Mouse (Mus musculus) thymus, adult 2 months (tissue): Measurements from ENCODE around the gene Elovl6. TPM values are rescaled to one million over a fixed set of nuclear protein-coding genes. Genes with fewer than 3 reads are reported as not detected.

Experiments
- DNase-seq: peaks from one replicate; pipeline ENCODE4 v3.0.0; 2021
- H3K27ac ChIP-seq: fragments of 200-500 bp; 2 replicates; pipeline ENCODE4 v1.5.1; 2012; ENCODE audit warnings: low read length, control low read depth; ENCODE audit not compliant: control insufficient read depth, insufficient read depth
- H3K27me3 ChIP-seq: fragments of 200-500 bp; 2 replicates; pipeline ENCODE4 v1.6.1; 2012; ENCODE audit warnings: mild to moderate bottlenecking, low read length, moderate library complexity, mixed read lengths; ENCODE audit not compliant: control insufficient read depth, insufficient read depth
- H3K36me3 ChIP-seq: fragments of 200-500 bp; 2 replicates; pipeline ENCODE4 v1.6.1; 2012; ENCODE audit warnings: mild to moderate bottlenecking, low read length, moderate library complexity; ENCODE audit not compliant: control insufficient read depth, insufficient read depth
- H3K4me1 ChIP-seq: fragments of 200-500 bp; replicated peaks from 2 replicates; pipeline ENCODE4 v1.6.1; 2012; ENCODE audit warnings: low read length; ENCODE audit not compliant: control insufficient read depth, insufficient read depth
- H3K4me3 ChIP-seq: fragments of 200-500 bp; 2 replicates; pipeline ENCODE4 v1.5.1; 2012; ENCODE audit warnings: mild to moderate bottlenecking, low read length, control low read depth, moderate library complexity; ENCODE audit not compliant: control insufficient read depth, insufficient read depth
- CTCF ChIP-seq: fragments of 200-500 bp; IDR thresholded peaks from 2 replicates; pipeline ENCODE4 v1.5.1; 2012; ENCODE audit warnings: mild to moderate bottlenecking, control low read depth, low read length, moderate library complexity, borderline replicate concordance; ENCODE audit not compliant: control insufficient read depth, poor library complexity, insufficient read depth; ENCODE audit errors: extremely low read depth
- POLR2A ChIP-seq: fragments of 200-500 bp; IDR thresholded peaks from 2 replicates; pipeline ENCODE4 v1.6.1; 2012; ENCODE audit warnings: mild to moderate bottlenecking, low read length, control low read depth, moderate library complexity; ENCODE audit not compliant: control insufficient read depth, poor library complexity, insufficient read depth; ENCODE audit errors: extremely low read depth
- WGBS: fragments of 180-500 bp; shearing (Covaris S2); methylation state at CpG from one replicate; pipeline ENCODE4 v1.1.7; 2018; 5-methylcytosine and 5-hydroxymethylcytosine counted together
- polyA plus RNA-seq: library from polyadenylated mRNA; depleted of rRNA; stranded (reverse); fragments of >200 nt; gene quantifications from 2 replicates; pipeline ENCODE4 v1.2.3, GENCODE M21; 2012

The Elovl6 gene
- polyA plus RNA-seq, 1 experiment = 24.8 TPM

DNA sequence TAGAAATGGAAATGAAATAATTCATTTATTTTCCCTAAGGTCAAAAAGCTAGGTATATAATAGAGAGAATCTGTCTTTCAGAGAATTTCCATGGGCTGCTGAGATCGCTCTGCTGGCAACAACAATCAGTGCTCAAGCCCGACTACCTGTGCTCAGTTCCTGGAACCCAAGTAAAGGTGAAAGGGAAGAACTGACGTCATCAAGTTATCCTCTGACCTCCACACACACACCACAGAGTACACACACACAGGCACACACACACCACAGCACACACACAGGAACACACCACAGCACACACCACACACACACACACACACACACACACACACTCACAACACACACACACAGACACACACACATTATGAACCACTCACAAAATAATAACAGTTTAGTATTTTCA is 5.1 kb upstream of the Elovl6 start:
- no peak overlapping the region for H3K4me3 ChIP-seq
- 89% methylated on average over 3 of the region's 3 CpGs for WGBS
- no peak for TF ChIP-seq CTCF
- TF ChIP-seq POLR2A = no peak
- no peak for DNase-seq
- no peaks in the 10 kb centered on the region for H3K27me3 ChIP-seq
- H3K4me1 ChIP-seq = peaks cover 4% of the 10 kb centered on the region
- H3K36me3 ChIP-seq = no peaks in the 10 kb centered on the region
- no peak overlapping the region for H3K27ac ChIP-seq

DNA sequence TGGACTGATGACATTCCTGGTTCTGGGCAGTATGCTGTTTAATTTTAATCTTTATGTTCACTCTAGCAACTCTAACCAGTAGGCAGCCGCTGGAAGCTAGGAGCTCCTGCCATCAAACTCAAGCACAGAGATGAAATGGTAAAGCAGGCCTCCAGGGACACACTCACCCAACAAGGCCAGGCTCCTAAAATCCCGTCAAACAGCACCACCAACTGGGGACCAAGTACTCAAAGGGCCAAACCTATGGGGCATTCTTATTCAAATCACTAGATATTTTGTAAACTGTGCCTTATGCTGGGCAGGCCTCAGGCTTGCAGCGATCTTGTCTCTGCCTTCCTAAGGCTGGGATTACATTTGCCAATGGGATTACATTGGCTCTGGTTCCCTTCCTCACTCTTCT is 2.8 kb upstream of the Elovl6 start:
- no peak overlapping the region for H3K27ac ChIP-seq
- no peak overlapping the region for H3K4me3 ChIP-seq
- H3K36me3 ChIP-seq = no peaks in the 10 kb centered on the region
- no peaks in the 10 kb centered on the region for H3K27me3 ChIP-seq
- TF ChIP-seq POLR2A (no peak), CTCF (no peak)
- H3K4me1 ChIP-seq = peaks cover 8% of the 10 kb centered on the region
- no peak for DNase-seq
- WGBS = 86% methylated on average over 3 of the region's 3 CpGs

DNA sequence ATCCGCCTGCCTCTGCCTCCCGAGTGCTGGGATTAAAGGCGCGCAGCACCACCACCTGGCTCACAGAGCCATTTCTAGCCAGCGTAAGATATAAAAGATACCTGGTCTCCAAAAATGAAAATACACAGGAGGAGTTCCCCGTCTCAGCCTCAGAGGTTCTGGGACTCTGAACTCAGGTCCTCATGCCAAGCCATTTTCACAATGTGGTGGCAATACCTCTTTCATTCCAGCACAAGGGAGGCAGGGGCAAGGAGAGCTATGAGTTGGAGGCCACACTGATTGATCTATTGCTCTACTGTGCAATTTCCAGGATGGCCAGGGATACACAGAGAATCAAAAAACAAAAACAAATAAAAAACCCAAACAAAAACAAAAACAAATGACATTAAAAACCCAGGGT is 1.7 kb upstream of the Elovl6 start:
- WGBS = 93% methylated on average over 6 of the region's 6 CpGs
- TF ChIP-seq CTCF = no peak
- no peak for TF ChIP-seq POLR2A
- H3K4me1 ChIP-seq = peaks cover 10% of the 10 kb centered on the region
- no peak overlapping the region for H3K27ac ChIP-seq
- no peaks in the 10 kb centered on the region for H3K36me3 ChIP-seq
- no peaks in the 10 kb centered on the region for H3K27me3 ChIP-seq
- no peak for DNase-seq
- no peak overlapping the region for H3K4me3 ChIP-seq

DNA sequence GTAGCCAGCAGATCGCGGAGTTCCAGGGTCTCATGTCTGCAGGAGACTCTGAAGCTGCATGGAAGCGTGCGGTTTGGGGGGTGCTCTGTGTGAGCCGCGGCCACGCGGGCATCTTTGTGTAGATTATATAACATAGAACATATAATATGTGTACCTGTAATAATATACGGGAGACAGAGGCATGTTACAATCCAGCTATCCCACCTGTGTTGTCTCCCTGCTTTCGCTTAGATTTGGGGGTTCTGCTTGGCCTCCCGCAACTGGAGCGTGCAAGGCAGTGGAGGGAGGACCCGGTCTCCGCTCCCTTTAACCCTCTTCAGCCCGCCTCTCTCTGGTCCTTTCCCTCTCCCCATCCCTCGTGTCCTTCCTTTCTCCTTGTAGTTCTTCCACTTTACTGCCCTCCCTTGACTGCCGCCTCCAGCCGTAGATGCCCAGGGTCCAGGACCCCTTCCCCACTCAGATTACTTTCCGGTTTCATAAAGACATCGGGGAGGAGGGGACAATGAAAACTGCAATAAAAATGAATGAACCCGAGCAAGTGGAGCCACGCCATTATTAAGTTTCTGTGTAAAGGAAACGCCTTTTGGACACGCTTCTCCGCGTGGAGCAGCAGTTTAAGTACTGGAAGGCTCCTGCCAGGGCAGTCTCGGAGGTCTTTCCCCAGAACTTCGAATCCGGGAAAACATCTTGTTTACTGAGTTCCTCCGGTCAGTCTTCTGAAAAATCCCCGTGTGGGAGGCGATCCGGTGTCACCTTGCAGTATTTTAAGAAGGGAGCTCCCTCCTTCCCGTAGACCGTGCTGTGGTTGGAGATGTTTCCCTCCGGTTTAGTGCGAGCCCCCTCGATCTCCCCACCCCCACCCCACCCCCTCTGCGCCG is 949 bp downstream of the Elovl6 start:
- TF ChIP-seq POLR2A (no peak), CTCF (no peak)
- Histone ChIP-seq H3K4me1 (peaks cover 10% of the 10 kb centered on the region), H3K27ac (peak overlapping the region; percentile 61), H3K36me3 (no peaks in the 10 kb centered on the region), H3K4me3 (peak overlapping the region; percentile 99), H3K27me3 (no peaks in the 10 kb centered on the region)
- DNase-seq = peak; percentile 45
- WGBS = under 1% methylated on average over 40 of the region's 40 CpGs

DNA sequence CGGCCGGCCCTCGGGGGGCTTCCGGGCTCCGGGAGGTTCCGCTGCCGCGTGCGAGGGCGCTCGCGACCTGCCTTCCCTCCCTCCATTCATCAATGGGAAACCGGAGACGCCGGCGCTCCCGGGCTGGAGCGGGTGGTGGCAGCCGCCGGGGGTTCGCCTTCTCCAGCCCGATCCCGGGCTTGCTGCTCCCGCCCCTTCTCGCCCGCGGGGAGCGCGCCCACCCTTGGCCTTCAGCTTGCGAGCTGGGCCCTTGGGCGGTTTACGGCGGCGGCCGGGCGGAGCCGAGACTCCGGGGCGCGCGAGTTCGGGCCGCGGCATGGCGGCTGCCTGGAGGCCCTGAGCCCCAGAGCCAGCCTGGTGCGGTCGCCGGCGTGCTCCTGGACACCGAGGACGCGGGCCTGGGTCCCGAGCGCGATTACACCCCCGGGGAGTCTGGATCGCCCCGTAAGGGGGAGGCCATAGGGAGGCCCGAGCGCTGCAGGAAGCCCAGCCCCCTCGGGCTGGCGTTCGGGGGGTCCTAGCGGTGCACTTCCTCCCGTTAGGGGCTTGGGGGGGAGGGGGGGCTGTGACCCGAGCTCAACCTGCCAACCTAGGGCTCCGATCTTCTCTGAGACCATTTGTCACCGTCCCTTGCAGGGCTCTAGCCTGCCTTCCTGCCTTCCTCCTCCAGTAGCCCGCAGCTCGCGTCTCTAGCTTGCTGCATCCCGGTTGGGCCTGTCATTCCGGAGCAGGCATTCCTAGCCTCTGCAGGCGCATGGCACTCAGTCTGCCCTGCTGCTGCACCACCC is 1.8 kb downstream of the Elovl6 start:
- WGBS = under 1% methylated on average over 74 of the region's 74 CpGs
- Histone ChIP-seq H3K27ac (peak overlapping the region; percentile 44; the same call in 1 of the 2 replicates), H3K4me3 (peak overlapping the region; percentile 99), H3K36me3 (no peaks in the 10 kb centered on the region), H3K27me3 (no peaks in the 10 kb centered on the region), H3K4me1 (peaks cover 10% of the 10 kb centered on the region)
- DNase-seq = peak; percentile 85
- TF ChIP-seq POLR2A = peak; percentile 77
- peak; percentile 9; the same call in 1 of the 2 replicates for TF ChIP-seq CTCF

DNA sequence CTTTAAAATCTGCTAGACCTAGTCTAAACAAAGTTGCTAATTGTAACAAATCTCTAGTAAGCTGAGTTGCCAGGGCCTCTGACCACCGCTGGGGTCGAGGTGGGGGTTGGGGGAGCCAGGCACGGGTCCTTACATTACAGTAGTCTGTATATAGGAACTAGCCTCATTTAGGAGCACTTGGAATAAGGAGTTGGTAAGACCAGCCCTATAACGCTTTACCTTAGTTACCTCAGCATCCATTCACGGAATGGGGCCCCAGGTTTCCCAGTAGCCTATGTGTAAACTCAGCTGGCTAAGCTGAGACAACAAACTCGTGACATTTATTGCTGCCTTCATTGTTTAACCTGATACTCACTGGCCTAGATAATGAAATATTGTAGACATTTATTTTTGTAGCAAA is 3.3 kb downstream of the Elovl6 start:
- Histone ChIP-seq H3K36me3 (no peaks in the 10 kb centered on the region), H3K4me1 (peaks cover 10% of the 10 kb centered on the region), H3K4me3 (no peak overlapping the region), H3K27ac (no peak overlapping the region), H3K27me3 (no peaks in the 10 kb centered on the region)
- TF ChIP-seq CTCF (no peak), POLR2A (no peak)
- 84% methylated on average over 6 of the region's 6 CpGs for WGBS
- no peak for DNase-seq
